Comparison of ENCODE assay signal across 1 mouse cellular context in genomic region chr10:20310969-20311769, GRCm38 (mm10).
TF ChIP-seq lines count a peak whose summit lies in the region.

No protein-coding gene starts in this region.

TF ChIP-seq in CH12.LX, 34 proteins besides CTCF, POLR2A, EP300 and RAD21 (continued from another document):
- no peak for TF ChIP-seq MXI1 (IDR thresholded peaks at IDR 0.05; ENCODE audit: low read depth, low read length)
